Mouse (Mus musculus): ENCODE results near the gene Hfm1.

DNA sequence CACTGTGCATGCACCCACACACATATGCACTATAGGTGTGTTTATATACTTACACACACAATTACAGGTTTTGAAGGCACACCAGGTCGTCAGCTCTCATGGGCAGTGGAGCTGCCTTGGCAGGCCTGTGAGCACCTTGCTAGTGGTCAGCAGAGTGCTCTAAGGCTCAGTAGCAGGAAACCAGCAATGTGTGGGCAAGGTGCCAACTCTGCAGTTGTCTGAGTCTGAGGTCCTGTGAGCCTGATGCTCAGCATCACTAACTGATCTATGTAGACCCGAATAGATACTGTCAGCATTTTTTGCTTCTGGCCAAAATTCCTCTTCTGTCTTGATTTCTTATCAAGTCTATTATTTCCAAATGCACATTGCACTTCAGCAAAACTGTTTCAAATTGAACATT lies 82.2 kb downstream of the Hfm1 start:
- TF ChIP-seq POLR2A (IDR thresholded peaks at IDR 0.05; ENCODE audit: control insufficient read depth, extremely low read depth, insufficient read depth, low read length, poor library complexity) (no peak), CTCF (IDR thresholded peaks at IDR 0.05; ENCODE audit: borderline replicate concordance, control insufficient read depth, extremely low read depth, insufficient read depth, low read length, poor library complexity) (no peak)

Data from thymus, adult 2 months (tissue).